Mouse (Mus musculus) heart, postnatal 36 days (tissue): ENCODE data around the gene Ncaph2. TPM values are rescaled to one million over a fixed set of nuclear protein-coding genes. Genes with fewer than 3 reads are reported as not detected.

Source experiments
- DNase-seq, 2 experiments: peaks; one replicate each; pipeline ENCODE4 v3.0.0; 2021 to 2022
- intact Hi-C: fragments of 180-260 bp; cut with DNase I; formaldehyde crosslinking; loops from one replicate; pipeline ENCODE4 v1.15.1; 2025
- total RNA-seq, 2 experiments: library from RNA; stranded (reverse); gene quantifications; 2 replicates each; pipeline ENCODE4 v1.2.3; 2021

Ncaph2 gene
- total RNA-seq, 2 experiments from 2014 or later, result 50.4 to 58.6 TPM

DNA sequence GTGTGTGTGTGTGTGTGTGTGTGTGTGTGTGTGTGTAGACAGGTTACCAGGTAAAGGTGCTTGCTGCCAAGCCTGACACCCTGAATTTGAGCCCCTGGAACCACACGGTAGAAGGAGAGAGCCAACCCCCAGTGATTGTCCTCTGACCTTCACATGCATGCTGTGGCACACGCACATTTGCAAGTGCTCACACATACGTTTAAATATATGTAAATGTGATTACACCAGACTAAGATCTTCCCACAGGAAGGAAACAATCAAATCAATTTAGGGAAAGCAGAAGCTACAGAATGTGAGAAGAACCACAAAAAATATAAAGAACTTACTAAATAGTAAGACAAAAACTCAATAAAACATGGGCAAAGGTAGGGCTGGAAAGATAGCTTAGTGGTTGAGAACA lies 15.4 kb upstream of the Ncaph2 start:
- intact Hi-C loops, result loop anchor here (5.0 kb wide), 1 partner anchor 127 kb away; no protein-coding TSS in a partner anchor
- DNase-seq, result no peak

DNA sequence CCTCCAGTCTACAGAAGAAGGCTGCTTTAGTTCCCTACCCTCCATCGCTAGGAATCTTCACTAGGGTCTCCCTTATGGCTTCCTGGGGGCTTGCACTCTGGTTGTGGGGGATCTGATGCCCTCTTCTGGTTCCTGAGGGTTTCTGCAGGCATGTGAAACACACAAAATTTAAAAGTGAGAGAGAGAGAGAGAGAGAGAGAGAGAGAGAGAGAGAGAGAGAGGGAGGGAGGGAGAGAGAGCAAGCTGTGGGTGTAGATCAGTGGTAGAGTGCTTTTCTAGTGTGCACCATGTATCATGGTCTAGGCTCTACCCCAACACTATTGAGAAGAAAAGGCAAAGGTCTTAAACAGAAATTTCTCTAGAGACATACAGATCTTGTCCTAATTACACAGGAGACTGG lies 13.8 kb upstream of the Ncaph2 start:
- DNase-seq, result no peak
- intact Hi-C loops, result loop anchor here (5.0 kb wide), 1 partner anchor 126 kb away; no protein-coding TSS in a partner anchor

DNA sequence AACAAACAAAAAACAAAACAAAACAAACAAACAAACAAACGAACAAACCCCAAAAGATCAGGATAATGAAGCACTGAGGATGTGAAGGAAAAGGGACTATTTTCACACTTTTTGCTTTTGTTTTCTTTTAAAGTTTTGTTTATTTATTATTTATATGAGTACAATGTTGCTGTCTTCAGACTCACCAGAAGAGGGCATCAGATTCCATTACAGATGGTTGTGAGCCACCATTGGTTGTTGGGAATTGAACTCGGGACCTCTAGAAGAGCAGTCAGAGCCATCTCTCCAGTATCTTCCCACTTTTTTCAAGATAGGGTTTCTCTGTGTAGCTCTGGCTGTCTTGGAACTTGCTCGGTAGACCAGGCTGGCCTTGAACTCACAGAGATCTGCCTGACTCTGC lies 12.2 kb upstream of the Ncaph2 start:
- intact Hi-C loops, result loop anchor here (5.0 kb wide), 1 partner anchor 124 kb away; no protein-coding TSS in a partner anchor
- no peak for DNase-seq

DNA sequence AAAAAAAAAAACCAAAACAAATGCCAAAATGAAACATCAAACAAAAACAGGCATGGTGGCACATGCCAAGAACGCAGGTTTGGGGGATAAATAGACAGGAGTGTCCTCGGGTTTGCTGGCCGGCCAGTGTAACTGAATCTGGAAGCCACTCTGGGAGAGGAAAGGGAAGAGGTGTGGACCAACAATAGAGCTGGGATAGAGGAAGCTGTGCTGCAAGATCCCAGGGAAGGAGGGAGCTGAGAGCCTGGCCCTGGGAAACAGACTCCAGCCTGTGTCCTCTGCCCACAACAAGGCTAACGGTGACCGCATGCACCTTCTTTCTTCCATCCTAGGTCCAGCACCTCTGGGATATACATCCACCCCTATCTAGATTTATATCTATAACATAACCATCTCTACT lies 5.1 kb upstream of the Ncaph2 start:
- no peak for DNase-seq
- intact Hi-C loops, result no loop called here

DNA sequence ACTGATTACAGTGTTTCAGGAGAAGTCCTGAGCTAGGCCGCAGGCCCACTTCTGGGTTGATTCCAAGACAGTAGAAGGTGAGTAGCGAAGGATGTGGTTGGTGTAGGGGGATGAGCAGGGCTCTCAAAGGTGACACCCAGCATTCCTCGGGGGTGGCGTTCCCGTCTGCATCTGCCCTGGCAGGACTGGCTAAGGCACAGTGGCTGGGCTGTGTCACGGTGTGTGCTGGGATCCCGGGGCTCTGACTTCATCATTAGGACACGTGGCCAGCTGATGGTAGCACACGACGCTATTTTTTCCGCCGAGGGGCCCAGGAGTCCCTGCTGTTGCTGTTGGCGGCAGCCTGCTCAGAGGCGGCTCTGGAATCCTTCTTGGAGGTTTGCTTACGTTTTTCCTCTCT lies 4.2 kb upstream of the Ncaph2 start:
- intact Hi-C loops, result no loop called here
- DNase-seq, result no peak

DNA sequence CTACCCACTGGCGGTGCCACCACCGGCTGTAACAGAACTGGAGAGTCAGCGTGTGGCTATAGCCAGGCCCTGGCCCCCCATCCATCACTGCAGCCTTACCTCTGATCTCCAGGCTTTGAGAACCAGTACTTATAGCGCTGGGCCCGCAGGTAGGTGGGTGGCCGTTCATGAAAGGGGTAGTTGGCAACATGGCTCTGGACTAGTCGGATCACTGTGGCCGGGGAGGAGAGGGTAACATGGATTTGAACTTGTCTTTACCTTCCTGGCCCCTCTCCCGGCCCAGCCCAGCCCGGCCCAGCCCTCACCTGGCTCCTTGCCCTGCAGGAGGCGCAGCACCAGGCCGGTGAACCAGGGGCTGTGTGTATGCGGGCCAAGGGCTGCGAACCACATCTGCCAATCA lies 3.5 kb upstream of the Ncaph2 start:
- intact Hi-C loops, result no loop called here
- no peak for DNase-seq

DNA sequence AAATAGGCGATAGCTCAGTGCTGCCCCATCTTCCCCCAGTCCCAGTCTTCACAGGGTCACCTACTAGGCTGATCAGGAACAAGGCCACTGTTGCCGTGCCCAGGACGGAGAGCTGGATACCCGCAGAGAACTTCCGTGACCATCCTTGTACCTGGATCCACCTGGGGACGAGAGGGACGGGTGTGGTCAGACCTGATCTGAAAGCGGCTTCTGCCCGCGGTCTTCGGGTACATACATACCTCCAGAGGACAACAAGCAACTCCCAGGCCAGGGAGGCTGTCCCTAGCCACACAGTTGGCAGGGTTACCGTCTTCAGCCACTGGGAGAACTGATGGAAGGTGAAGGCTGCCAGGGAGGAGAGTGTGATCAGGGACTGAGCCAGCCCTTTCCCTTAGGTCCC lies 2.7 kb upstream of the Ncaph2 start:
- no peak for DNase-seq
- intact Hi-C loops, result no loop called here

DNA sequence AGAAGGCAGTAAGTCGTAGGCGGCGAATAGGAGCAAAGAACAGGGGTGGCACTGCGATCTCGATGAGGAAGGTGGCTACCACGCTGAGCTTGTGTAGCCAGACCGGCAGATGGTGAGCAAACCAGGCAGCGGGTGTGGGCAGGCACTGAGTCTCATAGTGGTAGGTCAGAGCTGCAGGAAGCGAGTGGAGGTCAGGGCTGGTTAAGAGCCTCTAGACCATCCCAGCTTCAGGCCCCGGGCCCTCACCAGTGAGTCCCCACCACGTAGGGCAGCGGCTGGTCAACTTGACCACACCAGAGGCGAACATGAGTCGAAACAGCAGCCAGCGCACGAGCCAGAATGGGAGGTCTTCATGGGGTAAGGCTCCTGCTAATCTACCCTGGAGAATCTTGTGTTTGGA lies 1.7 kb upstream of the Ncaph2 start:
- no peak for DNase-seq
- intact Hi-C loops, result loop anchor here (2.0 kb wide), 1 partner anchor 39 kb away; the partner anchor contains the start of gene Sbf1

DNA sequence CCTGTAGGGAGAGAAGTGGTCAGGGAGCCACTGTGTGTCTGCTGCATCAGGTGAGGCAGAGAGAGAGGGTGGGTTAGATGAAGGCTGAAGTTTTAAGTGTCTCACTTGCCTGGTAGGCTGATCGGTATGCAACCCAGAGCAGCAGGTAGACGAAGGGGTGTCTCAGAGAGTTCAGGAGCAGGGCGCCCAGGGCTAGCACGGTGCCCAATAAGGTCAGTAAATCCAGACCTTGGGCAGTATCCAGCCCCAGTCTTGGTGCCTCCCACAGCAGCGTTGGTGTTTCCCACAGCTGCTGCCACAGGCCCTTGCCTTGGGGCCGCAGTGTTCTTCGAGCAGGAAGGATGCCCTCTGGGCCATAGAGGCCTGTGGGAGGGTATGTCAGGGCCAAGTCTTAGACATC lies 1.1 kb upstream of the Ncaph2 start:
- intact Hi-C loops, result loop anchor here (2.0 kb wide), 1 partner anchor 40 kb away; the partner anchor contains the start of gene Sbf1
- no peak for DNase-seq

DNA sequence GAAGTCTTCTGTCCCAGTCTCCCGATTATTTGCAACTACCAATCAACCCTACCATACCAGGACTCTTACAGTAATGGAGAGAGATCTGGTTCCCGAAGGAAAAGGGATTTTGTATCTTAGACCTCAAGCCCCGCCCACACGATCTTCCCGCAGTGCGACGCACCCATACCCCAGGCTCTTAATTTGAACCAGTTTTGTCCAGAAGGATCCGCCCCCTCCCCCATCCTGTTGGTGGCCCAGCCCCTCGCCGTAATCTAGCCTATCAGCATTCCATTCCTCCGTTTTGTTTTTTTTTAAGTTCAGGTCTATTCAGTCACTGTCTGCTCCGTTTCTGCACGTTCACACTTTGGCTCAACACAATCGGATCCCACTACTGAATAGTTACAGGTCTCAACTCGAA lies 853 bp downstream of the Ncaph2 start:
- DNase-seq, result no peak
- intact Hi-C loops, result loop anchor here (5.0 kb wide), 2 partner anchors 71 to 234 kb away; partner anchors contain the start of genes C730034F03Rik, Chkb, Cpt1b and Gm44502

DNA sequence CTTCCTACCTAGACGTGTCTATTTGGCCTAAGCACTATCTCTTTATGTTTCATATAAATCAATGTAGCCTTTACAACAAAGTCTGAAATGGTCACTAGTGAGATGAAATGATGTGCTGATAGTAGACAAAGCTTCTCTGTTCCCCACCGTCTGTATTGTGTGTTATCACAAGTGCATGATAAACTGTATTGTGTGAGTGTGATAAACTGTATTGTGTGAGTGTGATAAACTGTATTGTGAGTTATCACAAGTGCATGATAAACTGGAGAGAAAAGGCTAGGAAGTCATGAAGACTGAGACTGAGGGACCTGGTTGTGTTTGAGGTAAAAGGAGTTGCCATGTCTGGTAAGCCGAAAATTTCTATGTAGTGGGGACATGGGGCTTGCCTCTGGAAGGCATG lies 3.3 kb downstream of the Ncaph2 start:
- intact Hi-C loops, result loop anchor here (5.0 kb wide), 2 partner anchors 69 to 236 kb away; partner anchors contain the start of genes C730034F03Rik, Chkb, Cpt1b and Gm44502
- no peak for DNase-seq

DNA sequence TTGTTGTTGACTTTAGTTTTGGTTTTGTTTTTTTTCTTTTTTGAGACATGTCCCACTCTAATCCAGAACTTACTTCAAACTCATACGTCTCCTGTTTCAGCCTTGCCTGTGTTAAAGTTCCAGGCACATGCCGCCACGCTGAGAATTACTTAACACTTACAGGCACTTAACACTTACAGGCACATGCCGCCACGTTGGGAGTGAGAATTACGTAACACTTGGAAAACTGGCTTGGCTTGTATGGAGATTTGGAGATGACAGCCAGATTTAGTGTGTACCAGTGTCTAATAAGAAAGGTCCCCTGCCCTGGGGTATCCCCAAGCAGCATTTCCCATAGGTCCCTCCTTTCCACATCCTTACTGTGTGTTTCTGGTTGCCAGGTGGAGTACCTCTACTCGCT lies 7.5 kb downstream of the Ncaph2 start:
- DNase-seq, result no peak
- intact Hi-C loops, result no loop called here

DNA sequence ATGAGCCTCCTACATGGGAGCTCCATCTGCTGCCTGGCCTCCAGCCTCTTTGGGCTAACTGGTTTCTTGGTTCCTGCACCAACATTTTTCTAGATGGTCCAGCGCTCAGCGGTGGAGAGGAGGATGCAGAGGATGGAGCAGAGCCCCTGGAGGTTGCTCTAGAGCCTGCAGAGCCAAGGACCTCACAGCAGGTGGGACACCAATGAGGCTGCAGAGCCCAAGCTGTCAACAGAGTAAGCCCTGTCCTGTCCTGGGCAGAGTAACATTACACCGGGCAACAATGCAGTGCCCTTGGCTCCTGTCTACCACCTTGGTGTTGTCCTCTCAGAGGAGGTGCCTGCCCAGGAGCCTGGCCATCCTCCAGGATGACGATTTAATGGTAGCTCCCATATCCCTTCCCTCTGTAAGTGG lies 9.6 kb downstream of the Ncaph2 start:
- no peak for DNase-seq
- intact Hi-C loops, result no loop called here

DNA sequence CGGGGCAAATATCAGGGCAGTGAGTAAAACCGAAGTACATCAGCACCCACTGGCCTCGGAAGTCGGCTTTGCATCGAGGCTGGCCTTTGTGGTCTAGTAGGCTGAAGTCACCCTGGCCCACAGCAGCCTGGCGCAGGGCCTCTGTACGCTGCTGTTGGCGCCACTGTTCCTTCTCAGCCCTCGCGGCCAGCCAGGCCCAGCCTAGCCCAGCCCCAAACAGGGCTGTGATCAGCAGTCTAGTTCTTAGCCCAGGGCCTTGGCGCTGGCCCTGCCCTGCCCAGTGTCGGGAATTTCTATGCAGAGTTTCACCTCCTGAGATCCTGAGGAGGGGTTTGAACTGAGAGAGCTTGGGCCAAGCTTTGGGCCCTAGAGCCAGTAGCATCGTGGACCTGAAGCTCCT lies 16.5 kb downstream of the Ncaph2 start:
- DNase-seq, result no peak
- intact Hi-C loops, result no loop called here

DNA sequence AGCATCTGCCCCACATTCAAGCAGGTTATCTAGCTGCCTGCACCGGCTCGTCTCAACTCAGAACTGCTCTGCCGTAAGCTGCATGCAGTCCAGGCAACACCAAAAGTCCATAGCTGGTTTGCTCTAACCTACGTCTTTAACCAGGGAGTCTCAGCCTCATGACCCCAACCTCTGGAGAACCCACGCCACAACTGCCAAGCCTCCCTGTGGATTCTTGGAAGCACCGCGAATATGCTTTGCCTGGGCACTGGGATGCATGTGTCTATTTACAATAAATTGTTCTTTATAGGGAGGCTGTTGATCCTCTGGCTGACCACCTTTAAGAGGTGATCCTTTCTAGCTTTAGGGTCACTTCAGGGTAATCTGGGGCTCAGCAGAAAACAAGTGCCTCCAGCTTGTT lies 17.0 kb downstream of the Ncaph2 start:
- intact Hi-C loops, result no loop called here
- DNase-seq, result no peak

DNA sequence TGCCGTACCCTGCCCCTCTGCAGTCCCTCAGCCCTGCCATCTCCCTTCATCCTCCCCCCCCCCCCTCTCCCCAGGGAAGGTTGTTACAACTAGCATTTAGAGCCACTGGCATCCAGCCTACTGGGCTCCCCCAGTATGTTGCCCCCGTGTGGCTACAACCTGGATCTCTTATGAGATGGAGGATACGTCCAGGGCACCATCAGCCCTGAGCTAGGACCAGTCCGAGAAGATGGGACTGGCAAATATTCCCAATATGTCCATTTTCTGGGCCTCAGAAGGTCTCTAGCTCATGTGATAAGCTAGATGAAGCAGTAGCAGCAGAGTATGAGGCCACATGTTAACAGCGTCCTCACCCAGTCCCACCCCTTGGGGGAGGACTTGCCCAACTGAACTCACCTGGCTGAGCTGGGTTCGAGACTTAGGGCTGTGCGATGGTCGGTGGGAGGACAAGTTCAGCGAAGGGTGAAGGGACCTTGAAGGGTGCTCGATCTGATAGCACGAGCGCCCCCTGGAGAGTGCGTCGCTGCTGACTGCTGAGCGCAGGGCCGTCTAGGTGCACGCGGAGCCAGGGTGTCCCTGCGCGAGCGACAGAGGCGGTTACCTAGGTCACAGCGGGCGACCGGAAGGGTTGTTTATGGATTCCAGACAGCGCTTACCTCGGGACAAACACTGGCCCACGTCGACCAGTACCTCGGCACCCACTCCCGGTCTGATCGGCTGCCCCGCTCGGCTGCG lies 17.7 kb downstream of the Ncaph2 start:
- intact Hi-C loops, result no loop called here
- DNase-seq, result peak; percentile 87 to 88

DNA sequence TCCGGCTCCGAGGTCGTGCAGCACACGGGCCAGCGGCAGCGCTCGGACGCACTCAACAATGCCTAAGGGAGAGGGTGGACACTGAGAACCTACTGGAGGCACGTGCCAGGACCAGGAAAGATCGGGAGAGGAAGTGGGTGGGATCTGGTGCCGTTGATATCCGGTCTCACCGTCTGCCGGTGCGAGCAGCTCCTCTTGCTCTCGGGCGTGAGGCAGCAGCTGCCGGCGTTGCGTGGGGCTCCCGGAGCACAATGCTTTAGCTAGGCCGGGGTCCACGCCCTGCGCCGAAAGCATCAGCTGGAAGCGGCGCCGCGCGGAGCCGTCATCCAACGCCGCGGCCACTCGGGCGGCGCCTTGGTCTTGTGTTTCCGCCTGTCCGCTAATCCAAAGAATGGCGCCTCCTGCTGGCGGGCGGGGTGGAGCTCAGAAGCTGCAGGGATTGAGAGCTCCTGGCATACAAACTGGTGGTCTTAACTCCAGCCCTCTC lies 18.3 kb downstream of the Ncaph2 start, which contains the start of gene Sco2:
Sco2 (minus strand) TSS at position 85 of the 487 bp plus-strand sequence.
- peak; percentile 96 to 97 for DNase-seq
- intact Hi-C loops, result loop anchor here (1.0 to 2.0 kb wide), 2 partner anchors 19 to 55 kb away; partner anchors contain the start of genes C730034F03Rik, Chkb, Gm44502 and Lmf2

DNA sequence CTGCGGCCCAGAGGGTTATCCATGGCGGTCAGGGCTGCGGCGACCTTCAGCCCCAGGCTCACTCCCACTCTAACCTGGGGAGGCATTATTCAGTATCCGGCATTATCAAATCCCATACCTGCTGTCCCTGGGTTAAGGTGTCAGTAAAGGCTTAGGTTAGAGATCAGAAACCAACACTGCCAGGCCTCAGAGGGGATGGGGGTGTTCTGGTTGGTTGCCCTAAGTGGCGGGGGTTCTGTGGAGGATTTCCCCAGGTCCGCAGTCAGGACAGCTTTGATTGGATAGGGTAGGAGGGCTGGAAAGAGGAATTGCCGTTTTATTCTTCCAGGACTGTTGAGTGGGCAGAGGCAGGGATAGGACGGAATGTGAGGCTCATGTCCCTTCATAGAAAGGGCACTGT lies 18.8 kb downstream of the Ncaph2 start:
- DNase-seq, result no peak
- intact Hi-C loops, result loop anchor here (1.0 to 2.0 kb wide), 2 partner anchors 19 to 54 kb away; partner anchors contain the start of genes C730034F03Rik, Chkb, Gm44502 and Lmf2

DNA sequence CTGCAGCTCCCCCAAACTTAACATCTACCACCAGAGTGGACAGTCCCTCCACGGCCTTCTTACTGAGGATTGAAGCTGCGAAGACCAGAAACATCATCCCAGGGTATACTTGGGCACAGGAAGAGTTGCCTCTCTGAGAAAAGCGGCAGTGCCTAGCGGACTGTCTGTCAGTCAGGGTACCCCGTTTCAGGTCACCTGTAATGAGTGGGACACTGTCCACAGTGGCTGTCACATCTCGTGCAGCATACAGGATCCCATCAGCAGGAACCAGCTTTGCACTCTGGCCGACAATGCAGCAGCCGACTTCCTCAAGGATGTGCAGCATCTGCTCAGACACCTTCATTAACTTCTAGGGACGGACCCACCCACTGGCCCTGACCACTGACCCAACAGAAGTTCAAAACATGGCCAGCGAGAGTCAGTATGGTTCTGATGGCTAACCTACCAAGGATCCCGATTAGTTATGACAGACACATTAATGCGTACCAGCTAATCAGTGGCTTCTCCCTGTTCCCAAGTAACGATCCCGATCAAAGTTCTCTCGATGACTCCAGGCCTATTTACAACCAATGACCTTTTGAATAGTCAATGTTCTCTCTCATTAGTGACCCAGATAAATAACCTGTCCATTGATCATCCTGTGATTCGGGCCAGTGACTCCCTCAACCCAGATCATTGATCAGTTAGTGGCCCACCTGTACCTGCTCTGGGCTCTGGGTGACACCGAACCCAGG lies 19.4 kb downstream of the Ncaph2 start:
- DNase-seq, result no peak
- intact Hi-C loops, result loop anchor here (1.0 to 5.0 kb wide), 3 partner anchors 20 to 92 kb away; partner anchors contain the start of genes C730034F03Rik, Chkb, Gm44502 and Lmf2

DNA sequence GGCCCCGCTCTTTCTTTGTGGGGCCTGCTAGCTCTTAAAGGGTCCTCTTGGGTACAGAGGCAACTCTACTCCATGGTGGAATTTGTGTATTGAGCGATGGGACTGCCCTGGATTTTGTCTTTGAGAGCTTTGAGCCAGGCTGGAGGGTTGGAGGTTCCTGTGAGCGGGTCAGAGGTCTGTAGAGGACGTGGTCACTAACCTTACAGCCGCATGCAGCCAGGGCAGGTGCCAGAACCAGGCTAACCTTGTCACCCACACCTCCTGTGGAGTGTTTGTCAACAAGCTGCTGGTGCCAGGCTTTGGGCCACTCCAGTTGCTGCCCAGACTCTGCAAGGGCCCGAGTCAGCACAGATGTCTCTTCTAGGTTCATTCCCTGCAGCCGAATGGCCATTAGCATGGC lies 20.5 kb downstream of the Ncaph2 start:
- no peak for DNase-seq
- intact Hi-C loops, result loop anchor here (5.0 kb wide), 1 partner anchor 91 kb away; no protein-coding TSS in a partner anchor

DNA sequence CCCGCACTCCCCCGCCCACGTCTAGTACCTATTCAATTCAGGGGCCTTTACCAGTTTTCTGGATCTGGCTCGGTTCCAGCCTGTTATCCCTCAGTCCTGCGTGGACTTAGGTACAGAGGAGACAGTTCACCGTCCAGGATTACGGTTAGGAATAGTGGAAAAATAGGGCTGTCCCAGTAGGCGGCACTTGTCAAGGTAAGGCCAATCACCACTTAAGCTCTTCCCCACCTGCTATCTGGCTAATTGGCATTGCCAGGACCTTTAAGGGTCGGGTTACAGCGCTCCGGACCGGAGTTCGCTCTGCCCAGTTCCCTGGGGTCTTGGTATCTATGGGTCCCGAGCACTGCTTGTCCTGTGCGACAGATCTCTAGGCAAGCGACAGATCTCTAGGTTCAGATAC lies 21.4 kb downstream of the Ncaph2 start, which contains the start of gene Tymp:
Tymp (minus strand) TSS at position 83 of the 400 bp plus-strand sequence.
- DNase-seq, result no peak
- intact Hi-C loops, result loop anchor here (5.0 kb wide), 1 partner anchor 90 kb away; no protein-coding TSS in a partner anchor
